Mouse (Mus musculus): Measurements from ENCODE around the gene Adad2. TPM values are rescaled to one million over a fixed set of nuclear protein-coding genes. Genes with fewer than 3 reads are reported as not detected.

Gene Adad2
- total RNA-seq (2021), result not detected
- long read RNA-seq, experiment 1, result 0 reads
- long read RNA-seq, experiment 2, result 0 reads

GRCm38 (mm10) chr8:119612471-119612870 lies at the start of gene Adad2:
Adad2 (plus strand) TSS chr8:119612747.
- DNase-seq (ENCODE audit: low spot score in 2 of 2), result no peak

GRCm38 (mm10) chr8:119563849-119564251 lies 48.7 kb upstream of the Adad2 start:
- DNase-seq (ENCODE audit: low spot score in 2 of 2), result no peak

DNA sequence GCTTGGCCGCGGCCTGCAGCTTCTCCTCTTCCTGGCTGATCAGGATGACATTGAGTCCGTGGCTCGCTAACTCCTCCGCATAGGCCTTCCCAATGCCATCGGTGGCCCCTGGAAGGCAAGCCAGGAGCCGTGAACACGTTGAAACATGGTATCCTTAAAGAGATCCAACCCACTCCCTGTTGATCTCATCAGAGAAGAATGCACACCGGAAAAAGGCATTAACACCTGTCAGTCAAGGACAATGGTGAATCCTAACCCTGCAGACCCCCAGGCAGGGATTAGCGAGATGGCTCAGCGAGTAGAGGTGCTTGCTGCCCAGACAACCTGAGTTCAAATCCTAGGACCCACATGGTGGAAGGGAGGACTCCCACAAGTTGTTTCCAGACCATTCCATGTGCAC lies 46.2 kb upstream of the Adad2 start:
- no peak for DNase-seq (ENCODE audit: low spot score in 2 of 2)

- no peak for DNase-seq (ENCODE audit: low spot score in 2 of 2)
Observed at GRCm38 (mm10) chr8:119568251-119568650, 44.3 kb upstream of the Adad2 start.

DNA sequence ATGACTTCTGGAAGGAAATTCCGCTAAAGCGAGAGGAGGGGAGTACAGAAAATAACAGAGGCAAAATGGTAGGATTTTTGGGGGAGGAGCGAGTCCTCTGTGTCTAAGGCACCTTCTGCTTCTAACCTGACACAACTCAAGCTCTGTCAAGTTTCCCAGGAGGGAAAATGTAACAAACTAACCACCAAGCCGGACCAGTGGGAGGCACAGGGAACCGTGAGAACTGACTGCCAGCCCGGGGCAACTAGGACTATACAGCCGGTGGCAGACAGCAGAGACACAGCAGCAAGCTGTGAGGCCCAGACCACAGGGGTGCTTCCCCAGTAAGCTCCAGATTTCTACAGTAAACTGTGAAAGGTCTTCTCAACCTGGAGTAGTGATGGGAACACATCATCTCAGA lies 43.6 kb upstream of the Adad2 start:
- no peak for DNase-seq (ENCODE audit: low spot score in 2 of 2)

DNA sequence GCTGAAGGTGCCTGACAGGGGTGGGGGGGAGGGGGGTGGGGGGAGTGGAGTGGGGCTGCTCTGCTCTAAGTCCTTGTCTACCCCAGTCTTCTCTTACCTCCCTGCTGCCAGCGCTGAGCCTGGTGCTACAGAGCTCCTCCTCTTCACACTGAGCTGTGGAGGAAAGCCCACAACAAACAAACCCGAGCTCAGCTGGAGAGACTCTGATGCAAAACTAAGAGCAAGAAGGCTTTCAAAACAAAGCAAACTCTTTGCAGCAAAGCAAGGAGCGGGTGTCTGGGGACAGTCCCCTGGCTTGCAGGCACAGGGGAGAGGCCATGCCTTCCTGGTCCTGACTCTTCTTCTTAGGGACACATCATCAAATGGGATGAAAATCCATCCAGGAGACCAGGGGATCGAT lies 42.7 kb upstream of the Adad2 start:
- no peak for DNase-seq (ENCODE audit: low spot score in 2 of 2)

- no peak for DNase-seq (ENCODE audit: low spot score in 2 of 2)
Observed at GRCm38 (mm10) chr8:119571135-119571534, 41.4 kb upstream of the Adad2 start.

GRCm38 (mm10) chr8:119572411-119572810 lies 40.1 kb upstream of the Adad2 start:
- DNase-seq (ENCODE audit: low spot score in 2 of 2), result no peak

DNA sequence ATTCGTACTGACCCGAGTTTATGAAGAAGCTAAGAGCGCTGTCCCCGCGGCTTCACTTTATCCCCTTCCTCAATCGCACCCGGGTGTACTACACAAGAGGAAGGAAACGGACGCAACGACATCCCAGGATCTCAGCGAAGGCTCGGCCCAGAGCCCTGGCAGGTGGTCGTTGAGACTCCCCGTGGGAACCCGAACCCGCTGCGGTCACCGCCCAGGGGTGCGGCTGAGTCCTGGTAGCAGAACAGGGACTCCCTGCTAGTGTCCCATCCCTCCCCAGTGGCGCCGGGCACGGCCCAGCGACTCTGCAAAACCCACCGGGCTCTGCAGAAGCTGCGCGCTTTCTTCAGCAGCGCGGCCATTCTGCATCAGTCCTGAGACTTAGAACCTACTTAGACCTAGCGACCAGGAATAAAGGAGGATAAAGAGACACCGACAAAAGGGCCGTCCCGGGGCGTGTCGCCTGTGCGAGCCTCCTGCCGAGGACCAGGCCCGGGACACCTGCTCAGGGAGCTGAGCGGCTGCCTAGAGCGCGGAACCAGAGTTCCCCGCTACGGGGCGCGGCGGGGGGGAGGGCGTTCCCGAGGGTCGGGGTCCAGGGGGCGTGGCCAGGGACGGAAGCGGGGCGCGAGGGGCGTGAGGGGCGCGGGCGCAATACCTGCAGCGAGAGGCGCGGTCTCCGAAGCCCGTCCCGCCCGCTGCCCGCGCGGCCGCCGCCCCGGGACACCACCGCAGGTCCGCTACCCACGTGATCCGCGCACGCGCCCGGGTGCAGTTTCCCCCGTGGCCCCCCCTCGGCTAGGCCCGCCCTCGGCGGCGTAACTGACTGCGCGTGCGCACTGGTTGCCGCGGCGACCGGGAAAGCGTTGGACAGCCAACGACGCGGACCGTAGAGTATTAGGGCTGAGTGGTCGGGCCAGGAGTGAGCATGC lies 37.8 kb upstream of the Adad2 start, which contains the start of the genes Hsdl1 and Dnaaf1:
Hsdl1 (minus strand) TSS at position 747 of the 929 bp plus-strand sequence.
Dnaaf1 (plus strand) TSS at position 799 of the 929 bp plus-strand sequence.
- DNase-seq (ENCODE audit: low spot score in 2 of 2), result peak; percentile 99 to 100

DNA sequence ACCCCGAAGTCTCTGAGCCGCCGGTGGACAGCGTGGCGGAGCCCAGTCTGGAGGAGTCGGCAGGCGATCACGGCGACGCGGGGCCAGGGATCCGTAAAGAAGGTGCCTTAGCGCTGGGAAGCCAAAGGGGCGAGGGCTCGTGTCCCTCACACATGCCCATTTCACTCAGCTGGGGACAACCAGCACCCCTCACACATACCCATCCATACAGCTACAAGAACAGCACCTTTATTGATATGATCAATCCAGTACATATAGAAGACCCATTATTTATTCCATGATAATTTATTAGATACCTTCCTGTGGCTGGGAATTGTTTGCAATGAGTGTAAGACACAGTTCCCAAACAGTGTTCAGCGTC lies 37.2 kb upstream of the Adad2 start:
- DNase-seq (ENCODE audit: low spot score in 2 of 2), result no peak

GRCm38 (mm10) chr8:119579096-119579495 lies 33.5 kb upstream of the Adad2 start:
- no peak for DNase-seq (ENCODE audit: low spot score in 2 of 2)

DNA sequence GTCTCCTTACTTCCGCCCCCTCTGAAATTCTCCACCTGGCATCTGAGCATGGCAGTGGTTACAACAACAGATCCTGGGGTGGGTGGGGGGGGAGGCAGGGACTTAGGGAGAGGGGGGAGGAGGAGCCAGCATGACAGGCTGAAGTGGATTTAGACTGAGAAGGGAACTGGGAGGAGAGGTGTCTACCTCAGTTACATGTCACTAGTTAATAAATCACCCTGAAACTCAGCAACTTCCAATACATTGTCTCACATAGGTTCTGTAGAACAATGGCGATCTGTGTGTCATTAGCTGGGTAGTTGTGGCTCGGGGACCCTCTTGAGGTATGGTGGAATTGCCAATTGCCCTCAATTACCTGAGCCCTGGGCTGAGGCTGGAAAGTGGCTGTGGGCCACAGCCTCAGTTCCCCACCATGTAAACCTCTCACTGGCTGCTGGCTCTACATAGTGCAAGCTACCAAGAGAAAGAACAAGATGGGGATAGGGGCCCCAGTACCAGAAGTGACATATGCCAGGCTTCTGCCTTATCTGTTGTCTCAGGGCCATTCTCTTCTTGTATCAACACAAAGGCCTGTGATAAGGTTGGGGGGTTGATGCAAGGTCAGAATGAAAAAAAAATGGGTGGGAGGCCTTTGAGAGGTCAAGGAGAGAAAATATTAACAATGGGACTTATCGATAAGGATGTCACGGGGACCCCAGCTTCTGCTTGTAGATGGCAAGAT lies 31.9 kb upstream of the Adad2 start:
- no peak for DNase-seq (ENCODE audit: low spot score in 2 of 2)

DNA sequence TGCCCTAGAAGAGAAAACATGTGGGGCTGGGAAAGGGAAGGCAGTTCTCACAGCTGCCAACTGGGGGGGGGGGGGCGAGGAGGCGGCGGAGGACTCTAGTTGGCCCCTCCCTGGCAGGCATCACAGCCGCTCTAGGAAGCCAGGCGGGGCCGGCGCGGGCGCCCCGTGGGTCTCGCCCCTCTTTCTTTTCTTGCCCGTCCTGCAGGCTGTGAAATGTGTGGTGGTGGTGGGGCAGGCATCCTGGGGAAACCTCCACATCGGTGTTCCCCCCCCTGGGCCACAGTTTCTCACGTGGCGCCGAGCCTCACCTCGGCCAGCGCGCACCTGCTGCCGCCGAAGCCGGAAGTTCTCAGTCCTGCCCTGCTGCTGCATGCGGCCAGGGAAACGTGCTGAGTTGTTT lies 26.6 kb upstream of the Adad2 start:
- no peak for DNase-seq (ENCODE audit: low spot score in 2 of 2)

GRCm38 (mm10) chr8:119588321-119588720 lies 24.2 kb upstream of the Adad2 start:
- no peak for DNase-seq (ENCODE audit: low spot score in 2 of 2)

GRCm38 (mm10) chr8:119588844-119589243 lies 23.7 kb upstream of the Adad2 start:
- DNase-seq (ENCODE audit: low spot score in 2 of 2), result no peak

GRCm38 (mm10) chr8:119590348-119590747 lies 22.2 kb upstream of the Adad2 start:
- DNase-seq (ENCODE audit: low spot score in 2 of 2), result no peak

DNA sequence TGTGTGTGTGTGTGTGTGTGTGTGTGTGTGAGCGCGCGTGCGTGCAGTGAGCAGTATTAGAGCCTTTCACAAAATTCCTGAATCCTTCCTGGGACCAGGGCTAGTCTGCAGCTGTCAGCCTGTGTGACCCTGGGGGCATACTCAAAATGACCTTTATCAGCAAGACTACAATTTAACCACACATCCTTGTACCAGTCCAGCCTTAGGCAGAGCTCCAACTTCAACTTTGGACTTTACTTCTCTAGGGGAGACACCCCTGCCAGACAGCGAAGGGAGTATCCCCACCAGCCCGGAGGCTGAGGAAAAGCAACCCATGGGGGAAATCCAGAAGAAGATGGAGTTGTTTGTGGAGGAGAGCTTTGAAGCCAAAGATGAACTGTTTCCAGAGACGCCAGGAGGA lies 21.1 kb upstream of the Adad2 start:
- no peak for DNase-seq (ENCODE audit: low spot score in 2 of 2)

DNA sequence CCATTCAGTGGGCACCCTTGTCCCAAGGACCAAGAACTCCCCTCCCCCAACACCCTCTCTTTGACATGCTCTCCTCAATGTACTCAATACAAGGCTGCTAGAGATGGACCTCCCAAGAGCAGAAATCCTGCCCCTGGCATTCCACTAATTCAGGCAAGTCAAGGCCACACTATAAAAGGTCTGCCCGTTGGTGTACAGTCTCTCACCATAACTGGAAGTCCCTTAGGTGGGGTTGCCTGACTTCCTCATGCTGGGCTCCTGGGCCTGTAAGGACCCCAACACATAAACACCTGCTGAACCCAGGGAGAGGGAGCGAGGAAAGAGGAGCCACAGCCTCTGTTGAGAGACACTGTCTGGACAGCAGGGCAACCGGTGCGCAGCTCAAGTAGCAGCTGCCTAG lies 8.8 kb upstream of the Adad2 start:
- no peak for DNase-seq (ENCODE audit: low spot score in 2 of 2)

- no peak for DNase-seq (ENCODE audit: low spot score in 2 of 2)
Observed at GRCm38 (mm10) chr8:119604398-119604803, 8.1 kb upstream of the Adad2 start.

DNA sequence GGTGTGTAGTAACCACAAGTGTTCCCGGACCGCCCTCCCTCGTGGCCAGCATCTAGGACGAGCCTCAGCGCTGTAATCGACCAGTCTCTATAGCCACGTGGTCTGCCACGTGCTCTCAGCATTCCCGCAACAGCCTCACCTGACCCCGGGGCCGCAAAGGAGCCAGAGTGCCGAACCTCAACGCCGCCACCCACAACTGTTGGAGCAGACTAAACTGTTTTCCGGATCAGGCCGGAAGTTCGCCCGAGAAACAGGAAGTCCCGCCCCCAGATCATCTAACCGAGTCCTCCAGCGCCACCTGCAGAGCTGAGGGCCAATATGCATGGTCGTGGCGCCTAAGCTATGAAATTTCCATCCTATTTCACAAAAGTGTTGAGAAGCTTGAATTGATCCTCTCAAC lies 7.6 kb upstream of the Adad2 start, which contains the start of gene Taf1c:
Taf1c (minus strand) TSS at position 227 of the 400 bp plus-strand sequence.
- peak; percentile 91 to 92 for DNase-seq (ENCODE audit: low spot score in 2 of 2)

GRCm38 (mm10) chr8:119606224-119606623 lies 6.3 kb upstream of the Adad2 start:
- no peak for DNase-seq (ENCODE audit: low spot score in 2 of 2)

- DNase-seq (ENCODE audit: low spot score in 2 of 2), result no peak
Observed at GRCm38 (mm10) chr8:119615096-119615495, 2.5 kb downstream of the Adad2 start.
